Mouse (Mus musculus) megakaryocyte, embryonic 14.5 days (primary cell): ENCODE data around the gene Dynlrb1.

Experiments used
- FLI1 ChIP-seq: IDR thresholded peaks from 2 replicates; pipeline ENCODE4 v1.6.1; 2012; ENCODE audit warnings: low read length, inconsistent platforms, mixed read lengths
- GATA1 ChIP-seq: IDR thresholded peaks from 3 replicates; pipeline ENCODE4 v1.6.1; 2012; ENCODE audit warnings: mixed read lengths, low read length, inconsistent platforms, borderline replicate concordance

DNA sequence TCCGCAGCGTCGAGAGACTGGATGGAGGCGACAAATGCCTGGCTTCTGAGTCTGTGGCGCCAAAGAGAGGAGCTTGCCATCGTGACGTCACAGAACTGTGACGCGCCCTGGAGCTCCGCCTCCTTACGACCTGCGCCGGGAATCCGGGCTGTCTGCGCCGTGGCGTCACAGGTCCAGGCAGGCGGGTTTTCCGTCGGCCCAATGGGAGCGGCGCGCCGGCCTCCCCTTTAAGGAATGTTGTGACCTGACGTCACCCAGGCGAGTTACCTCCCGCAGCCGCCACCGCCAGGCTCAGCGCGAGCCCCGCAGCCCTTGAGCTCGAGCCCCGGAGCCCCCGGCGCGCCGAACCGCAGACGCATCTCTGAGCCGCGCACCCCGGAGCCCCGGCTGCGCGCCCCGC lies 39.9 kb downstream of the Dynlrb1 start, which contains the start of gene Map1lc3a:
- TF ChIP-seq GATA1: no peak
- no peak for TF ChIP-seq FLI1
